Mouse (Mus musculus) natural killer cell, adult 2 months (primary cell): Measurements from ENCODE around the gene Tceanc2.
"Not testable (repeated sequence)": the region's sequence is repeated elsewhere in the genome, so short reads cannot be mapped to it uniquely, and the experiment has no call there.

Experiments
- DNase-seq, 2 experiments: peaks; one replicate each; pipeline ENCODE4 v3.0.0; 2022; ENCODE audit warnings: low spot score in 2 of 2

Gene Tceanc2

DNA sequence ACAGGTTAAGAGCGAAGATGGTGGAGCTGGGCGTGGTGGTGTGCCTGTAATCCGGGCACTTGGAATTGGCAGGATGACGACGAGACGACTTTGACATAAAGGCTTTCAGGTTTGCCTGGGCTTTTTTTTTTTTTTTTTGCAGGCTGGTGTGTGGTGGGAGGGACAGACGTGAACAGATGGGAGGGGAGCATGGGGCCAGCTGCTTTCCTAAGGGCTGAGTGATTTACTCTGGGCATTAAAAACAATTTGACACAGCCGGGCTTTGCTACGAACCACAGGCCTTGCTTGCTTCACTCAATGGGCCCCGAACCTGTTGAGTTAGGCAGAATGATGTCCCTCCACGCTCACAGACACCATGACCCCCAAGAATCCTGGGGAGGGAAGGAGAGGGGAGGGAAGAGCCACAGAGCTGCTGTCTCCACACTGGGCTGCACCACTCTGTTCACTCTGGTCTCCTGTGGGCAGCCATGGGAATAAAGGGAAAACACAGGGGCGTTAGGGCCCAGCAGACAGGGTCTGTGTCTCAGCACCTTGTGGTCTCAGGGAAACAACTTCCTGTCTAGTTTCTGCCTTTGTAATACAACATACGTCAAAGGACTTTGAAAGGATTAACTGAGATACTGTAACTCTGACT, 51.9 kb downstream of the Tceanc2 start:
- no peak for DNase-seq

DNA sequence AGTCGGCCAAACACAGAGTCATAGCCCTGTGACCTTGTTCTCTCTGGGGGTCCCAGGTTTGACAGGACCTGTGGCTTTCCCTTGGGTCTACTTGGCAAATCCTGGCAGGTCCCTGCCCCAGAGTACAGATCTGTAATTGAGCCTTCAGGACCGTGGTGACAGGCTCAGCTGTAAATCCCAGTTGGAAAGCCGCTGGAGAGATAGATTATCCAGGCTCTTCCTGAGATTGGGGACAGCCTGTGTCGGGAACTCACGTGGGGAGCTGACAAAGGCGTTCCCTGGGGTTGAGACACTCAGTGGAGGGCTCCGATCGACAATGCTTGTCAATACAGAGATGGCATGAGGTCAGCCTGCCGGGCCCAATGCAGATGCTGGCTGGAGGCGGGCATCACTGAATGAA, 52.5 kb downstream of the Tceanc2 start:
- no peak for DNase-seq

DNA sequence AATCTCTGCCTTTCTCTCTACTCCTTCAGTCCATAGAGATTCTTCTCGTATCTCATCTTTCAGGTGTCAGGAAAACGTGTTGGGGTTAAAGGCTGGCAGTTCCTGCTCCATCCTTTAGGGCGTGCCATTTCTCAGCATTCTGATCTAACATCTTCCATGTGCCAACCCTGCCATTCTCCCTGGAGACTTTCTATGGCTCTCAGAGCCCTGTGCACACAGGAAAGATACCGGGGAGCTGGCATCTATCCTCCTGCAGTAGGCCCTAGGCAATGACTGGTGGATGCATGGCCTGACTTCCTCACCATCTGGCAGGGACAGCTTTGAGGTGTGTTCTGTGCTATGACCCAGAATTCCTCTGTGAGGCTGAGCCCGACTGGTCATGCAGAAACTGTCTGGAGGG, 53.8 kb downstream of the Tceanc2 start:
- DNase-seq: no peak

DNA sequence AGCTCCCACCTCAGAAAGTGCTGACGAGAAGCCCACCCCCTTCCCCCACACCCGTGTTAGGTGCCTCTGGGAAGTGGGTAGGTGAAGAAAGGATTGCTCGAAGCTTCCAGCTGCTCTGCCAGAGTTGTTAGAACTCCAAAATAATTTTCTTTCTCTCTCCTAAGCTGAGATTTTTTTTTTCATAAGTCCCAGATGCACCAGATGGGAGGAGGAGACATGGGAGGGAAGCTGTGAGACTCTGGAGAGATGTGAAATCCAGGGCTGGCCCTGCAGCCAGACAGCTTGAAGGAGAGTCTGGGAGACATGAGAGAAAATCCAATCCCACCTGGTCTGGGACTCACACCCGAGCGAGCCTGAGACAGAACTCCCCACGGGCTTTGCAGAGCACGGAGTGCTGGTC, 54.5 kb downstream of the Tceanc2 start:
- no peak for DNase-seq

DNA sequence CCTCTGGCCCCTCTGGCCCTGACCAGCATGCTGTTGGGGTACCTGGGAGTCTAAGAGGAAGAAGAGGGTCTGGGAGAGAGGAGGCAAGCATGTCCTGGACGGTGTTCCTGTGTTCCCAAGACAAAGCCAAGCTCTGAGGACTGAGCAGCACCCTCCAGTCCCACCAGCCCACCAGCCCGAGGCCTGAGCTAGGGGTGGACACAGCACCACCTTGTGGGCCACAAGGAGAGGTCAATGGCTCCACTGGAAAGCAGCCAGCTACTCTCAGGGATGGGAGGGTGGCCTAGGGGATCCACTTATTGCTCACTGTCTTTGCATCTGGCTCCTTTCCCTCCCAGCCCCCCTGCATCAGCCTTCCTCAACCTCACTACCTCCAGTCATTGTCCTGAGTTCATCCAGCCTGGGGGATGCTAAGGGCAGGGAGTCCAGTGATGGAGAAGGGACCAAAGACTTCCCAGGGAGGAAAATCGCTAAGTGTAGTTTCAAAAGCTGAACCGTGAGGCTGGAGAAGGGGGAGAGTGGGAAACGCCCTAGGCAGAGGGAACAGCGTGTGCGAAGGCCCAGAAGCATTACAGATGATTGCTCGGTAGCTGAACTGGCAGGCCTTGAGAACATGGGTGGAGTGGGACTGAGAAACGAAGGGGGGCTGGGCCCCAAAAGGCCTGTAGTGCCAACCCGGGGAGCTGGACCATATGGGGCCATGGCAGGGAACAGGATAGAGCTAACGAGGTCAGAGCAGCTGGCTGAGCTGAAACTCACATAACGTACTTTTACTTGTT, 57.6 kb downstream of the Tceanc2 start:
- DNase-seq: no peak

DNA sequence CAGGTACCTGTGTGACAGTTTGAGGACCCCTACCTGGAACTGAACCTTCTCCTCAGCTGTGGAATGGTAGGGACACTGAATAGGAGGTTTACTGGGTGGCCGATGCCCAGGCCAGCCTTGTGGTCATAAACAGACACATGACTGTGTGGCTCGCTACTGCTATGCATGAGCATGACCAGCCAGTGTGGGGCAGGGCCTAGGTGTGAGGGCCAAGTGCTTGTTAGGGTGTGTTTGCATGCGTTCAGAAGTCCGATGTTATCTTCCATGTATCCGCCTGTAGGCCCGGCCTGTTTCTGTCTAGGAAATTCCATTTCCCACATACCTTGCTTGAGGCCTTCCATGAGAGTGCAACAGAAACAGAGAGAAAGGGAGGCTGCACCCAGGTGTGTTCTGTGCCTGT, 58.2 kb downstream of the Tceanc2 start:
- no peak for DNase-seq

DNA sequence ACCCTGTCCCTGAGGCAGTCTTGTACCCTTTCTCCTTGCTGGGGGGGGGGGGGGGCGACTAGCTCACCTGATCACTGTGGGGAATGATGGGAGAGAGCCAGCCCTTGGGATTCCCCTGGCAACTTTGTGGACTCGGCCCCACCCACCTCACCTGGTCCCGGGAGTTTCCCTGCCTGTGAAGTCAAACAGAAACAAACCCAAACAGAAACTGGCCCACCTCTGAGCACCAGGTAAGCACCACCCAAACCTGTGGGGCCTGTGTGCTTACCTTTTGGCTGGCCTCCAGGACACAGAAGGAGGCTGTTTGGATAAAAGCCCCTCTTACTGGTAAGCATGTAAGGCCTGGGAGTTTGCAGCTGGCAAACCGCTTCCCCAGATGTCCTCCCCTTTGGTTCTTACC, 59.9 kb downstream of the Tceanc2 start:
- DNase-seq: no peak

DNA sequence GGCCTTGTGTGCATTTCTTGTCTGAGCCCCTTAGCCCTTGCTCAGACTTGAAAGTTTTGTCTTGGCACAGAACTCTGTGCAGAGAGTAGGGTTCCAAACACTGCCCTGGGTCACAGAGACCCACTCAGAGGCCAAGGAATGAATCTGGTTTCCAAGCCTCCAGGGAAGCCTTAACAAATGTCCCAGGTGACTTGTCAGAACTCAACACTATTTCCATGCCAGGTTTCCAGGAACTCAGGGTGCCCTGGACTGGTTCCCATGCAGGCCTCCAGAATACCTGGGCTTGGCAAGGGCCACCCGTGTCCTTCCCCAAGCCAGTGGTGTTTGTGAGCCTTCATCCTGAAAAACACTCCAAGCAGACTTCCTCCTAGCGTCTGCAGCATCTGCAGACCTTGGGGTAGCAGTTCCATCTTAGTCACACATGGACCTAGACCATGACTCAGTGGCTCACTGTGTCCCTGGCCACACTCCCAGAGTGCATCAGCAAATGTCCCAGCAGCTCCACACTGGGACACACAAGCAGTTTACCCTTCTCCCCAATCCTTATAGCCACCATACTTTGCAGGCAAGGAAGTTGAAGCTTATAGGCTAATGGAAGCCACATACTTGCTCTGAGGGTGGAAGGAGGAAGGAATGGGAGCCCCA, 61.1 kb downstream of the Tceanc2 start:
- DNase-seq: no peak

DNA sequence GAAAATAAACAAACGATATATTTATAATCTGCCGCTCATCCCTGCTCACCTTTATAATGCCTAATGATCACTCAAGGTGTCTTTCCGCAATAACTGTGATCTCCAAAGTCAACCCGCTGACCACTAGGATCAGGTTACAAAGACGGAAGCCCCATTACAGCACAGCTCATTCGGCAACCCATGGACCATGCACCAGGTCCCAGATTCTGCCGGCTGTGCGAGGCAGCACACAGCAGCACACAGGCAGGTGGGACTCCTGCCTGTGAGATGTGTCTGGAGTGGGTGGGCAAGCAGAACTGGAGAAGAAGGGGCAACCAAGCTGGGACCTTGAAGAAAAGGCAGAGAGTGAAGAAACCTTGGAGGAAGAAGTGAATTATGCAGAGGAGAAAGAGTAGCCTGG, 64.6 kb downstream of the Tceanc2 start:
- no peak for DNase-seq

DNA sequence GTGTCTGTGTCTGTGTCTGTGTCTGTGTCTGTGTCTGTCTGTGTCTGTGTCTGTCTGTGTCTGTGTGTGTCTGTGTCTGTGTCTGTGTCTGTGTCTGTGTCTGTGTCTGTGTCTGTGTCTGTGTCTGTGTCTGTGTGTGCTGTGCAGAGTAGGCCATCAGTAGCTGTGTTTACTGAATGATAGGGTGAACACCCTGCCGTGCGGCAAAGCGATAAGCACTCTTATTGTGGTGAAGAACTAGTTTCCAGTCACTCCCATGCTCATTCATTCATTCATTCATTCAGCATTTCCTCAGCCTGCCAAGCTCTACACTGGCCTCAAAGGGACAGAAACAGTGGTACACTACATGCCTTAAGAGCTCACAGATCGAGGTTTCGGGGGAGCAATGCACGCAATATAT, 69.7 kb downstream of the Tceanc2 start:
- DNase-seq: not testable (repeated sequence)

DNA sequence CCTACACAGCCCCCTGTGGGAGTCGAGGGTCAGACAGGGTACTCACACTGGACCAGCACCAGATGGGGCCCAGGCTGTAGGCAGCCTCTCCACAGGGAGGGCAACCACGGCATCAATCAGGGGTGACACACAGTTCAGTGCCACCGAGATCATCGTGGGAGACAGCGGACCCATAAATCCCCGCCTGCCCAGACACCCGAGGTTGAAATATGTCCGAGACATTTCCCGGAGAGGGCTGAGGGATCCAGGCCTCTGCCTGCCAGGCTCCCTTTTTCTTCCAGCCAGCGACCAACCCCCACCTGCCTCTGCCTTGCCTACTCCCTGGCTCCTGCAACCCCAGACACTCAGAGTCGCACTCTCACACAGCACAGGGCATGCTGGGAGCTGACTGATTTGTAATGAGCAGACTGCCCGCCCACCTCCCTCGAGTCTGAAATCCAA, 70.6 kb downstream of the Tceanc2 start:
- no peak for DNase-seq

DNA sequence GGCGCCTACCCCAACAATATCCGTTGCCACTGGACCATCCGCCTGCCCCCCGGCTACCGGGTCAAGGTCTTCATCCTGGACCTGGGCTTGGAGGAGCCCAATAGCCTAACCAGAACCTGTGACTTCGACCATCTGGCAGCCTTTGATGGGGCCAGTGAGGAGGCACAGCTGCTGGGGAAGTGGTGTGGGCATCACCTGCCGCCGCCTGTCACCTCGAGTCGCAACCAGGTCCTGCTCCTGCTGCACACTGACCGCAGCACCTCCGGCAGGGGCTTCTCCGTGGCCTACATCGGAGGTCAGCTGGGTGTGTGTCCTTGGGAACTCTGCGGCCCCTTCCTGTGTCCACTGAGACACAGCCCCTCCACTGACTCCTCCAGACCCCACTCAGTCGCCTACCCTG, 72.1 kb downstream of the Tceanc2 start:
- DNase-seq: no peak

DNA sequence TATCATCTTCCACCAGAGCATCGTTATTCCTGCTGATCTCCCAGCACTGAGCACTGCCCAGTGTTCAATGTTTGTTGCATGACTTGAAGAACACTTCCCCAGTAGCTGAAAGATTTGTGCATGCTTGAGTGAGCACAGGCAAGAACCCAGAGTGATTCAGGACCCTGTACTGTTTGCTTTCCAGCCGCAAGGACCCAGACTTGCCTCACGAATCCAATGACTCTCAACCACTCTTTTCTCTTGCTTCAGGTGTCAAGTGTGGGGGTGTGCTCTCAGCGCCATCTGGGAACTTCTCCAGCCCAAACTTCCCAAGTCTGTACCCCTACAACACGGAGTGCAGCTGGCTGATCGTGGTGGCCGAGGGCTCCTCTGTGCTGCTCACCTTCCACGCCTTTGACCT, 76.7 kb downstream of the Tceanc2 start:
- DNase-seq: no peak

DNA sequence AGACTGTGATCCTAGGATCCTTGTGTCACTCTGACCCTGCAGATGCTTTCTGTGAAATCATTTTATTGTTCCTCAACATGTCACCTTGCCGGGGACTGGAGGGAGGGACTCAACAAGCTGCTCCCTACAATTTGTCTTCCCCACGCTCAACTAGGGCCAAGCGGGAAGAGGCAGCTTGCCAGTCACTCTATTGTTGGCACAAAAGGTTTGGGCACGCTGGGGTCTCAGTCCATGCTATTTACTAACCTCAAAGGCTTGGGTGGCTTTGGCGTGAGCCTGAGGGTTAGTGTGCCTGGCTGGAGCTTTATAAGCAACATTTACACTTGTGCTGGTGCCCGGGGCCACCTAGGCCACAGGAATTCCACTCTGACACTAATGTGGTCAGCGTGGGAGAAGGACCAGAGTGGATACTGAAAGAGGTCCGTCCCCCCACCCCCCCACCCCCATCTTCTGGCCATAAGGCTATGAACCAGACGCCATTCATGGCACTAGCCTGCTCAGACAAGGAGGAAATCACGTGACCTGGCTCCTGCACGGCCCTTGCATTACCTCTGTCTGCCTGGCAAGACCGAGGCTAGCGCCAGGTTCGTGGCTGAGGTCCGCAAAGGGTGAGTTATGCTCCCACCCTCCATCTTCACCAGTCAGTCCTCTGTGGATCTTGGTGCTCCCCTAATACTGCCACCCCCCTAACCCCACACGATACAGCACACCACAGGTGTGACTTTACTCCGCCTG, 80.0 kb downstream of the Tceanc2 start:
- no peak for DNase-seq

DNA sequence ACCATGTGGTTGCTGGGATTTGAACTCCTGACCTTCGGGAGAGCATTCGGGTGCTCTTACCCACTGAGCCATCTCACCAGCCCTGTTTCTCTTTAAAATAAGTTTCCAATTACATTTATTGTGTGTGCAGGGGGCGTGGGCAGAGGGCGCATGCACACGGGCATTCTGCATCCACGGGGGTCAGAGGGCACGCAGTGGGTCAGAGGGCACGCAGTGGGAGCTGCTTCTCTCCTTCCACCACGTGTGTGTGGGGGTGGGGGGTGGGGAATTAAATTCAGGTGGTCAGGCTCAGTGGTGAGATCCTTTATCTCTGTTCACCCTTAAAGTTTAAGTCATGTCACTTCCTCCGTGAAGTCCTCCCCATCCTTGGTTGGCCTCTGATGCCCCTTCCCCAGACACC, 80.5 kb downstream of the Tceanc2 start:
- no peak for DNase-seq

DNA sequence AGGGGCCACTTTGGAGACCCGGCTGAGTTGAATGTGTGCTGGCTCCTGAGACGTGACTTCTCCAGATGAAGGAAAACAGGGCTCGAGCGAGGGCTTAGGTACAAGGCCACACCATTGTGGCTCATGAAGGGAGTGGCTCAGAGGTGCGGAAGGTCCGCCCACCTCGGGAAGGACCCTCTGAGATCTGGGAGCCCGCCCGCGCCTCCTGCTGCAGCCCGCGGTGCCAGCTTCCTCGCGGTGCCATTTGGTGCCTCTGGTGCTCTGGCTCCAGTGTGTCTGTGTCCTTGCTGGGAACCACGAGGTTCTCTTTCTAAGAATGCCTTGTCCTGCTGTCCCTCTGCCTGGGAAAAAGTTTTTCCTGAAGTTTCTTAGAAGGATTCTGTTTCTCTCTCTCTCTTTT, 81.0 kb downstream of the Tceanc2 start:
- DNase-seq: no peak

DNA sequence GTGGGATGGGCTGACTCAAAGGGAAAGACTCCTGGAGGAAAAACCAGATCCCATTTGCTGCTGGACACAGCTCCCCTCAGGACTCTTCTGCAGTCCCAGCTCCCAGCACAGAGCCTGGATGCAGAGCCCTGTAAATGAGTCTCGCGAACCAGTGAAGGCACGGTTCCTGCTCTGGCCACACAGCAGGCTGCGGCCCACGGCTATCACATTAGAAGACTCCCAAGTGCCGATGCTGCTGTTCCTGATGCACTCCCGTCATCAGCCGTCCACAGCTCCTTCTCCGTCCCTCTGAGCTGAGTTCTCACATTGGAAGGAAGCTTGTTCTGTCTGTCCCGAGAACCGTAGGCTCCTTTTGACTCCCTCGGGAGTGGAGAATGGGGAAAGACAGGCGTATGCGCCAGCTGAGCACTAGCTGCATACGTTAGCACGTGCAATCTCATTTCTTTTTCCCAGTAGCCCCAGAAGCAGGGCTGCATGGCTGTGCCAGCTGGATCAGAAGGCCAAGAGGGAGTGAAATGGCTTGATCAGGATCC, 82.0 kb downstream of the Tceanc2 start, which contains the start of gene Cdcp2:
Cdcp2 (plus strand) TSS at position 51 of the 533 bp plus-strand sequence.
- DNase-seq: no peak

DNA sequence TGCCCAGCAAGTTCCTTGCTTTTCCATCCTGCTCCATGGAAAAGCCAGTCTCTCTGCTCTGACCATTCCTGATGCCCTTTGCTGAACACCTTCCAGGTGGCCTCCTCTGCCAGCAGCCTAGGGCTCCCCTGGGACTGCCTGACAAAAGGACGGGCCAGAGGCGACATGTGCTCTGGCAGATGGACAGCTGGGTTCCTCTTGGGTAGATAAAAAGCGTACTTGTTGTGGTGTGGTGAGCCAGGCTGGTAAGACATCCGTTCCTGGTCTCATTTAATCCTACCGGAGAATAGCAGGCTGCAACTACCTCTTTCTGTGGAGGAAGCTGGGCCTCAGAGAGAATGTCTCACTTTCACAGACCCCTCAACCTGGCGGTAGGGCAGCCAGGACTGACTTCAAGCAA, 82.9 kb downstream of the Tceanc2 start:
- DNase-seq: no peak

DNA sequence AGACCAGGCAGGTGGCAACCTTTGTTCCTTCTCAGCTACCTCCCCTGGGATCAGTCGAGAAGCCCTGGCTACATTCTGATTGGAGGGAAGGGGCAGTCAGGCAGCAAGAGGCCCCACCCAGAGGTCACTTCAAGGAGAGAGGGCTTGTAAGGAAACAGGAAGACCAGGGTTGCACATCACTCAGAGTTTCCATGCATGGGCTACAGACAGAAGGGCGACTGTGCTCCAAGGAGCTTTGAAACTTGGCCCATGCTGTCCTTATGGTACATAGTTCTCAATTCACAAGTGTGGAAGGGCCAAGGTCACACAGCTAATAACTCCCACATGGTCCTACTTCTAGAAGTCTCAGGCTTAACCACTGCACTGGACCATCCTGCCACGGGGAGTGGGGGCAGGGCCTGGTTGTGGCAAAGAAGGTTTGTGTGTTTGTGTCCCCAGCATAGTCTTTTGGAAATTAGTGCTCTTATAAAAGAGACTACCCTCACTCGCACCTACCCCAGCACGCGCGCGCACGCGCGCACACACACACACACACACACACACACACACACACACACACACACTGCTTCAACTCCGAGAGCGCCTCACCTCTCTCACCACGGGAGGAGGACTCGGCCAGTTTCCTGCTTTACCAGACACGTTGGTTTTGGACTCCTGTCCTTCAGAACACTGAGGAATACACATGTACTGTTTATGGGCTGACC, 84.3 kb downstream of the Tceanc2 start:
- no peak for DNase-seq

DNA sequence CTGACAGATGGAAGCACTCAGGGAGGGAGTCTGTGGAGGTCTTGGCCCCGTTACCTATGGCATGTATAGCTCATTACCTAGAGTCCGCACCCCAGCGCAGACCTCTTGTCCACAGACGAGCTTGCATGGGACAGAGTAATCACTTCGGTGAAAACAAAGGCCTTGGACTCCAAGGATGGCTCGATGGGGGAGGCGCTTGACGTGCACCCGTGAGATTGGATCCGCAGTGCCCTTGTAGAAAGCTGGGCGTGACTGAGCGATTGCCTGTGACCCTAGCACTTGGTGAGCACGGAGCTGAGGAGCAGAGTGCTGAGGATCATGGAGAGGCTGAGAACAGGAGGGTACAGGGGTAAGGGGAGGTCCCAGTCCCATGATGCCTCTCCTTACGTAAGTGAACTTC, 87.2 kb downstream of the Tceanc2 start:
- no peak for DNase-seq

DNA sequence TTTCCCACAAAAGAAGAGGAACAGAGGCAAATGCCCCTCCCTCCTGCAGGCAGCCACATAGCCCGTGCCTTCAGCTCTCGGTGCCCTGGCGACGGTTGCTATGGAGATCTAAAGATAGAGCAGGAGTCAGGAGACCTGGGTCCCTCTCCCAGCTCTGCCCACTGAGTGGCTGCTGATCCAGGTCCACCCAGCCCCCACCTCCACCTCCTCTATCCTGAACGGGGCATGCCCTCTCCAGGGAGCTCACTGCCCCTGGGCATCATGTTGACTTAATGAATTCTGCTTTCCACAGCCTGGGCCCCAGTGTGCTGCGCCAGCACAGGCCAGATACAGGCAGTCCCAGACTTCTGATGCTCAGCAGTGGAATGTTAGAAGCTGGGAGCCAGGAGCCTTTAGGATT, 94.1 kb downstream of the Tceanc2 start:
- no peak for DNase-seq
